Mouse (Mus musculus): ENCODE measurements around the gene Gm49661. TPM values are rescaled to one million over a fixed set of nuclear protein-coding genes. Genes with fewer than 3 reads are reported as not detected.
A peak's percentile ranks its signal among the peaks of the same experiment; 100 is the strongest.

Gene Gm49661
- polyA plus RNA-seq, 1 experiment from 2014 or later = not detected

DNA sequence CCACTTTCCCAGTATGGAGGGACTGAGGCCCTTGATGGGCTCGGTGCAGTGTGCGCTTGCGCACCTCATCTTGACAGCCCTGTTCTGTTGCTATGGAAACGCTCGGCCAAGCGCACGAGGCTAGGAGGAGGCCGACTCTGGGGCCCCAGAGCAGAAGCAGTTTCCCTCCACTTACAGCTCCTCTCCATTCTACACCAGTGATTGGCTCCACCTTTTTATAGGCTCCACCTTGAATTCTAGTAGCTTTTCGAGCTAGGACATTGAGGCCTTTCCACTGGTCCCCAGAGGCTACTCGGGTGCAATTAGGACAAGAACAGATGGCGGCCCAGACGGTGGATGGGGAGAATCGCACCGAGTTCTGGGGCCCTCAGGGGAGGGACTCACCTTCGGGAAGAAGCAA is 34.4 kb downstream of the Gm49661 start:
- peaks cover 4 to 10% of the 10 kb centered on the region in 2 experiments; a peak in 3 of 4 replicates for H3K4me1 ChIP-seq (ENCODE audit: control insufficient read depth in 2 of 2, insufficient read depth in 2 of 2, low read length in 2 of 2)
- no peaks in the 10 kb centered on the region for H3K9me3 ChIP-seq (ENCODE audit: control insufficient read depth, low read length)
- no peak overlapping the region for H3K4me3 ChIP-seq (ENCODE audit: control insufficient read depth in 1 of 2, insufficient read depth in 1 of 2, low read depth in 1 of 2, low read length in 2 of 2)
- H3K9ac ChIP-seq (ENCODE audit: low read length) = no peak overlapping the region
- H3K27ac ChIP-seq (replicated peaks in 1 of 2; ENCODE audit: control insufficient read depth in 1 of 2, insufficient read depth in 1 of 2, low read depth in 2 of 2, low read length in 2 of 2) = no peak overlapping the region
- WGBS = 3% methylated on average over 15 of the region's 15 CpGs
- no peak overlapping the region for H3K4me2 ChIP-seq (ENCODE audit: low read length)
- ATAC-seq (ENCODE audit: insufficient number of reproducible peaks, insufficient read depth, low FRiP score, low read depth) = peak; percentile 42; the same call in 1 of the 2 replicates
- H3K27me3 ChIP-seq (ENCODE audit: control insufficient read depth, insufficient read depth, low read length) = peaks cover 90% of the 10 kb centered on the region
- no peaks in the 10 kb centered on the region for H3K36me3 ChIP-seq (ENCODE audit: control insufficient read depth, insufficient read depth, low read length)

DNA sequence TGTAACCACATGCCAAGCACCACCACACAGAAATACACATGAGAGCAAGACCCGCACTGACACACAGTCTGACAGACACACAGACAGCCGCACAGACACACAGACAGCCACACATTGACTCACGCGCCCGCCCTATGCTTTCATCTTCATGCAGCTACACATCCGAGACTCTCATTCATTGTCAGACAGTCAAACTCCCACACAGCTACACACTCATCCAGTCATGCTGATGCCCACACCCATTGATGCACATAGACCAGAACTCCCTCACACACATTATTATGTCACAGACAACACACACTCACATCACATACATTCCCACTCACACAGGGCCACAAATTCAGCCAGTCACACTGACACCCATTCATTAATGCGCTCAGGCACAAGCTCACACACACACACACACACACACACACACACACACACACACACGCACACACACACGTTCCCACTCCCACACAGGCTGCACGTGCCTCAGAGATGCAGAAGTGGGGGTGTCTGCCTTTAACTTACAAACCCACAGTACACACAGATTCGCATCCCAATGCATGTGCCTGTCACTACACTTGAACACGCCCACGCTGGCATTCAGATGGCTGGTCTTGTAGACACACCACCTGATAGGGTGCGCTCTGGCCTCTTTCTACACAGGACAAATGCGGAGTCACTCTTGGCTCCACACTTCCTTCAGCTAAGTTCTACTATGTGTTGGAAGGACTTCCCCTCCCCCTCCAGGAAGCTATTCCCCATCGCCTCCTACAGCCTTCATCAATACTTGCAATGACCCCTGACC is 35.3 kb downstream of the Gm49661 start:
- H3K9me3 ChIP-seq (ENCODE audit: control insufficient read depth, low read length) = no peaks in the 10 kb centered on the region
- no peak overlapping the region for H3K27ac ChIP-seq (replicated peaks in 1 of 2; ENCODE audit: control insufficient read depth in 1 of 2, insufficient read depth in 1 of 2, low read depth in 2 of 2, low read length in 2 of 2)
- no peak overlapping the region for H3K4me2 ChIP-seq (ENCODE audit: low read length)
- H3K9ac ChIP-seq (ENCODE audit: low read length) = no peak overlapping the region
- 76% methylated on average over 16 of the region's 16 CpGs for WGBS
- H3K4me3 ChIP-seq (ENCODE audit: control insufficient read depth in 1 of 2, insufficient read depth in 1 of 2, low read depth in 1 of 2, low read length in 2 of 2) = no peak overlapping the region
- H3K36me3 ChIP-seq (ENCODE audit: control insufficient read depth, insufficient read depth, low read length) = no peaks in the 10 kb centered on the region
- peaks cover 93% of the 10 kb centered on the region for H3K27me3 ChIP-seq (ENCODE audit: control insufficient read depth, insufficient read depth, low read length)
- ATAC-seq (ENCODE audit: insufficient number of reproducible peaks, insufficient read depth, low FRiP score, low read depth) = no peak
- H3K4me1 ChIP-seq (ENCODE audit: control insufficient read depth in 2 of 2, insufficient read depth in 2 of 2, low read length in 2 of 2) = peaks cover 4 to 14% of the 10 kb centered on the region in 2 experiments; a peak in 3 of 4 replicates

DNA sequence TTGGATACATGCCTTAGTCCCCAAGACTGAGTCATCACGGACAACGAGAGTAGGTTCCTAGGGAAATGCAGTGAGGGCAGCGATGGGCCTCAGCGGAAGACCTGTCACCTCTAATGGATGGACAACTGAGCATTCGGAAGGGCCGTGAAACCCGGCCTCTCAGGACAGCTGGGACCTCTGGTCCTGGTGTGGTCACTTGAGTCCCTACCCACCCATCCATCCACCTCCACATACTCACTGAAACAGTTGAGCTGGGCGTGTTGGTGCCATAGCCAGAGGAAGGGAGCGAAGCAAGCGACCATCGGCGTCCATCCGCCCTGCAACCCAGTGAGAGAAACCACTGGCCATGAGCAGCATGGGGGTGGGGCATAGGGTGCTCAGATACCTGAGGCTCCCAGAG is 38.7 kb downstream of the Gm49661 start:
- Histone ChIP-seq H3K4me3 (ENCODE audit: control insufficient read depth in 1 of 2, insufficient read depth in 1 of 2, low read depth in 1 of 2, low read length in 2 of 2) (no peak overlapping the region), H3K36me3 (ENCODE audit: control insufficient read depth, insufficient read depth, low read length) (no peaks in the 10 kb centered on the region), H3K27me3 (ENCODE audit: control insufficient read depth, insufficient read depth, low read length) (peaks cover 61% of the 10 kb centered on the region), H3K4me2 (ENCODE audit: low read length) (no peak overlapping the region), H3K9ac (ENCODE audit: low read length) (no peak overlapping the region), H3K4me1 (ENCODE audit: control insufficient read depth in 2 of 2, insufficient read depth in 2 of 2, low read length in 2 of 2) (peaks cover 2 to 9% of the 10 kb centered on the region in 2 experiments; a peak in 2 of 4 replicates), H3K9me3 (ENCODE audit: control insufficient read depth, low read length) (no peaks in the 10 kb centered on the region), H3K27ac (replicated peaks in 1 of 2; ENCODE audit: control insufficient read depth in 1 of 2, insufficient read depth in 1 of 2, low read depth in 2 of 2, low read length in 2 of 2) (no peak overlapping the region)
- no peak for ATAC-seq (ENCODE audit: insufficient number of reproducible peaks, insufficient read depth, low FRiP score, low read depth)
- 75% methylated on average over 13 of the region's 13 CpGs for WGBS

DNA sequence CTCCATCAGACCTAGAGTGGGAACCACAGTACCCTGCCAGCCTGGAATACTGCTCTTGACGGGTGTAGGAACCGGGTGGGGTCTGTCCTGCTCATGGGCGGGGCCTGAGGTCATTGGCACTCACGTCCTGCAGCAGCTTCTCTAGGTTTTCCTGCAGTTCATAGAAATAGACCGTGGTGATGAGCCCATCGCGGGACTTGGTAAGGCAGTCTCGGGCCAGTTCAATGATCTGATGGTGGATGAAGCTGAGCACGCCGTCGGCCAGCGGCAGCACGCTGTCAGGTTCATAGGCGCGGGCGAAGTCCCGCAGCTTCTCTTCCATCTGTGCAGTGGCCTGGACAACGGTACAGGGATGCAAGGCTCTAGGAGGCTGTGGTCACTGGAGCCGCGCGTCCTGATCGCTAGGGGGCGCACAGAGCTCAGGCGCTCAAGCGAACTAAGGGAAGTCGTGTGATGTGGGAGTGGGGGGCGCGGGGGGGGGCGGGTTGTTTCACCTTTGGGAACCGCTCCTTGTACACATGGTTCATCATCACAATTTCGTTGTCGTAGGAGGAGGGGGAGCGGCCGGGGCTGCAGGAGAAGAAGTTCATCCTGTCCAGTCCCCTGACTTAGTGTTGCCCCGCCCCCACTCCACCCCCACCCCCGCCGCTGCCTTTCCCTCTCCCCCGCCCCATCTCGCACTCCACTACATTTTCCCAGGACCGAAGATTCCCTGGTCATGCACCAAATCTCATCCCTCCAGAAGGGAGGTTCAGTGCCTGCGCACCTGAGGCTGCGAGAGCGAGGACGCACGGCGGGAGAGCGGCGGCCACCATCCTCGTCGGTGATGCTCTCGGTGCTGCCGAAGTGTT is 40.6 kb downstream of the Gm49661 start:
- peak overlapping the region; percentile 62 for H3K4me2 ChIP-seq (ENCODE audit: low read length)
- H3K27me3 ChIP-seq (ENCODE audit: control insufficient read depth, insufficient read depth, low read length) = peaks cover 48% of the 10 kb centered on the region
- H3K36me3 ChIP-seq (ENCODE audit: control insufficient read depth, insufficient read depth, low read length) = no peaks in the 10 kb centered on the region
- no peak for ATAC-seq (ENCODE audit: insufficient number of reproducible peaks, insufficient read depth, low FRiP score, low read depth)
- no peak overlapping the region for H3K9ac ChIP-seq (ENCODE audit: low read length)
- H3K27ac ChIP-seq (replicated peaks in 1 of 2; ENCODE audit: control insufficient read depth in 1 of 2, insufficient read depth in 1 of 2, low read depth in 2 of 2, low read length in 2 of 2) = no peak overlapping the region
- peak overlapping the region; percentile 18 to 27; a peak in 3 of 4 replicates for H3K4me3 ChIP-seq (ENCODE audit: control insufficient read depth in 1 of 2, insufficient read depth in 1 of 2, low read depth in 1 of 2, low read length in 2 of 2)
- no peaks in the 10 kb centered on the region for H3K9me3 ChIP-seq (ENCODE audit: control insufficient read depth, low read length)
- peaks cover 0 to 6% of the 10 kb centered on the region in 2 experiments; a peak in 1 of 4 replicates for H3K4me1 ChIP-seq (ENCODE audit: control insufficient read depth in 2 of 2, insufficient read depth in 2 of 2, low read length in 2 of 2)
- WGBS = 2% methylated on average over 52 of the region's 52 CpGs

DNA sequence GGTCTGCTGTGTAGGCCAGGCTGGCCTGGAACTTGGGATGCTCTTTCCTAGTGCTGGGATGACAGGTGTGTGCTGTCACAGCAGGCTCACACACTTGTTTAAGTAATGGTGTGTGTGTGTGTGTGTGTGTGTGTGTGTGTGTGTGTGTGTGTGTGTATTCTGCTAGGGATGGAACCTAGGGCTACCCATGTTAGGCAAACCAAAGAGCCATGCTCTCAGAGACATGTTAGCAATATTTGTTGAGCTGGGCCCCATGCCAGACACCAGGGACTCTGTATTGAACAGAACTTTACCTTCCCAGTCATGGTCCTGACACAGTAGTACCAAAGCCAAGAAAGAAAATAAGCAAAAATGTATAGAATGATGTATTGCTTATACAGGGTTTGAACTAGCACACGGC is 41.7 kb downstream of the Gm49661 start:
- H3K36me3 ChIP-seq (ENCODE audit: control insufficient read depth, insufficient read depth, low read length) = no peaks in the 10 kb centered on the region
- H3K4me3 ChIP-seq (ENCODE audit: control insufficient read depth in 1 of 2, insufficient read depth in 1 of 2, low read depth in 1 of 2, low read length in 2 of 2) = no peak overlapping the region
- peaks cover 0 to 6% of the 10 kb centered on the region in 2 experiments; a peak in 1 of 4 replicates for H3K4me1 ChIP-seq (ENCODE audit: control insufficient read depth in 2 of 2, insufficient read depth in 2 of 2, low read length in 2 of 2)
- H3K9me3 ChIP-seq (ENCODE audit: control insufficient read depth, low read length) = no peaks in the 10 kb centered on the region
- peaks cover 45% of the 10 kb centered on the region for H3K27me3 ChIP-seq (ENCODE audit: control insufficient read depth, insufficient read depth, low read length)
- 83% methylated on average over 1 of the region's 1 CpGs for WGBS
- no peak overlapping the region for H3K27ac ChIP-seq (replicated peaks in 1 of 2; ENCODE audit: control insufficient read depth in 1 of 2, insufficient read depth in 1 of 2, low read depth in 2 of 2, low read length in 2 of 2)
- no peak overlapping the region for H3K9ac ChIP-seq (ENCODE audit: low read length)
- no peak overlapping the region for H3K4me2 ChIP-seq (ENCODE audit: low read length)
- ATAC-seq (ENCODE audit: insufficient number of reproducible peaks, insufficient read depth, low FRiP score, low read depth) = no peak

DNA sequence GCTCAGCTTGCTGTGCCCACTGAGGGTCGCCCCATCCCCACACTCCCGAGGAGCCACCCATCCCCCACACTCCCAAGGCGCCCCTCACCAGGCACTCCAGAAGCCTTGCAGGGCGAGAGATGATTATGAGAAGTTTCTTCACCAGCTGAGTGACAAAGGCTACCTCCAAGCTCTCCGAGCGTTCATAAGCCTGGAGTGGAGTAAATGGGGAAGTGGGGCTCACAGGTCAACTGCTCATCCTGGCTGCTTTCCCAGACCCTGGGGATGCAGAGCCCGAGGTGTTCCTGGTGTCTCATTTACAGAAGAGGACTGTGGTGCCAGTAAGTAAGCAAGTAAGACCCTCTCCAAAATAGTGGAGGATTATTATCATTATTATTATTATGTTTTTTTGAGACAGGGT is 43.7 kb downstream of the Gm49661 start:
- WGBS = 58% methylated on average over 7 of the region's 7 CpGs
- no peak overlapping the region for H3K4me3 ChIP-seq (ENCODE audit: control insufficient read depth in 1 of 2, insufficient read depth in 1 of 2, low read depth in 1 of 2, low read length in 2 of 2)
- ATAC-seq (ENCODE audit: insufficient number of reproducible peaks, insufficient read depth, low FRiP score, low read depth) = no peak
- peaks cover 0 to 10% of the 10 kb centered on the region in 2 experiments; a peak in 2 of 4 replicates for H3K4me1 ChIP-seq (ENCODE audit: control insufficient read depth in 2 of 2, insufficient read depth in 2 of 2, low read length in 2 of 2)
- no peak overlapping the region for H3K9ac ChIP-seq (ENCODE audit: low read length)
- no peaks in the 10 kb centered on the region for H3K36me3 ChIP-seq (ENCODE audit: control insufficient read depth, insufficient read depth, low read length)
- no peak overlapping the region for H3K27ac ChIP-seq (replicated peaks in 1 of 2; ENCODE audit: control insufficient read depth in 1 of 2, insufficient read depth in 1 of 2, low read depth in 2 of 2, low read length in 2 of 2)
- no peak overlapping the region for H3K4me2 ChIP-seq (ENCODE audit: low read length)
- H3K9me3 ChIP-seq (ENCODE audit: control insufficient read depth, low read length) = no peaks in the 10 kb centered on the region
- peaks cover 26% of the 10 kb centered on the region for H3K27me3 ChIP-seq (ENCODE audit: control insufficient read depth, insufficient read depth, low read length)

DNA sequence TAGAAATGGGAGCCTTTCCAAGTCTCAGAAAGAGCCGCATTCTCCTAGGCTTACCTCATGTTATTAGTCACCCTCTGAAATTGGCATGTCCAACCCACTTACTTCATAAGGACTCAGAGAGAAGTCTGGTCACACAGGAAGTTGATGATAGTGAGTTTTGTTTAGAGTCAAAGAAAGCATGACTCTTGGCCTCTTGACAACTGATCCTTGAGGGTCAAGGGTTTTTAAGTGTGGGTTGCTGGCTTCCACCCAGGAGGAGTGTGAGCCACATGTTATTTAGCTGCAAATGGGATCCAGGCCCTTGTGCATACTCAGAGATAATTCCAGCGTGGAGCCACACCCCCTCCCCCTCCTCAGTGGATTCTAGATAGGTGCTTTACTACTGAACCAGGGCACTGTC is 47.6 kb downstream of the Gm49661 start:
- Histone ChIP-seq H3K27ac (replicated peaks in 1 of 2; ENCODE audit: control insufficient read depth in 1 of 2, insufficient read depth in 1 of 2, low read depth in 2 of 2, low read length in 2 of 2) (no peak overlapping the region), H3K36me3 (ENCODE audit: control insufficient read depth, insufficient read depth, low read length) (no peaks in the 10 kb centered on the region), H3K4me3 (ENCODE audit: control insufficient read depth in 1 of 2, insufficient read depth in 1 of 2, low read depth in 1 of 2, low read length in 2 of 2) (no peak overlapping the region), H3K27me3 (ENCODE audit: control insufficient read depth, insufficient read depth, low read length) (peaks cover 33% of the 10 kb centered on the region), H3K9me3 (ENCODE audit: control insufficient read depth, low read length) (no peaks in the 10 kb centered on the region), H3K9ac (ENCODE audit: low read length) (no peak overlapping the region), H3K4me1 (ENCODE audit: control insufficient read depth in 2 of 2, insufficient read depth in 2 of 2, low read length in 2 of 2) (peaks cover 0 to 3% of the 10 kb centered on the region in 2 experiments; a peak in 1 of 4 replicates), H3K4me2 (ENCODE audit: low read length) (no peak overlapping the region)
- peak; percentile 40 for ATAC-seq (ENCODE audit: insufficient number of reproducible peaks, insufficient read depth, low FRiP score, low read depth)
- WGBS = 22% methylated on average over 2 of the region's 2 CpGs
